Mouse (Mus musculus) ES-Bruce4 (cell line): ENCODE measurements at regions not wholly inside any gene's neighbourhood (a gene's known extent, or its start where the extent isn't known, plus 50 kb on each side); places are given as distances from the start of the nearest gene placed in this dataset.
"Not testable (repeated sequence)": the region's sequence is repeated elsewhere in the genome, so short reads cannot be mapped to it uniquely, and the experiment has no call there.

Experiments used
- H3K27ac ChIP-seq: 2 replicates; pipeline ENCODE4 v1.5.1; 2012; ENCODE audit warnings: low read length, inconsistent platforms; ENCODE audit not compliant: insufficient read depth
- H3K27me3 ChIP-seq: 2 replicates; pipeline ENCODE4 v1.6.1; 2012; ENCODE audit warnings: mild to moderate bottlenecking, low read length, inconsistent platforms; ENCODE audit not compliant: control insufficient read depth, poor library complexity, insufficient read depth, severe bottlenecking
- H3K36me3 ChIP-seq: 2 replicates; pipeline ENCODE4 v1.6.1; 2012; ENCODE audit warnings: inconsistent platforms, mild to moderate bottlenecking, low read length, moderate library complexity; ENCODE audit not compliant: control insufficient read depth, poor library complexity, insufficient read depth, severe bottlenecking
- H3K4me1 ChIP-seq: one replicate; pipeline ENCODE4 v1.8.1; 2011; ENCODE audit warnings: low read length; ENCODE audit not compliant: control insufficient read depth, insufficient read depth
- H3K4me3 ChIP-seq: 2 replicates; pipeline ENCODE4 v1.5.1; 2011; ENCODE audit warnings: low read depth, mild to moderate bottlenecking, low read length
- H3K9ac ChIP-seq: 2 replicates; pipeline ENCODE4 v1.6.1; 2012; ENCODE audit warnings: low read depth, mild to moderate bottlenecking, inconsistent platforms; ENCODE audit not compliant: poor library complexity, severe bottlenecking
- H3K9me3 ChIP-seq: replicated peaks from 2 replicates; pipeline ENCODE4 v1.6.1; 2012; ENCODE audit warnings: mild to moderate bottlenecking, low read length, inconsistent platforms; ENCODE audit not compliant: control insufficient read depth, poor library complexity, insufficient read depth, severe bottlenecking
- CTCF ChIP-seq: IDR thresholded peaks from one replicate; pipeline ENCODE4 v1.8.1; 2011; ENCODE audit warnings: low read depth, low read length
- EP300 ChIP-seq: IDR thresholded peaks from 2 replicates; pipeline ENCODE4 v1.6.1; 2011; ENCODE audit warnings: low read depth, low read length; ENCODE audit not compliant: insufficient read depth
- POLR2A ChIP-seq: IDR thresholded peaks from one replicate; pipeline ENCODE4 v1.8.1; 2011; ENCODE audit warnings: low read length; ENCODE audit not compliant: insufficient read depth

GRCm38 (mm10) chr11:121894801-121895200 lies 64.8 kb downstream of the Ptchd3 start:
- Histone ChIP-seq H3K4me3 (no peak overlapping the region), H3K36me3 (no peaks in the 10 kb centered on the region), H3K9me3 (peaks cover 15% of the 10 kb centered on the region), H3K4me1 (no peaks in the 10 kb centered on the region), H3K9ac (no peak overlapping the region), H3K27ac (no peak overlapping the region), H3K27me3 (no peaks in the 10 kb centered on the region)
- no peak for TF ChIP-seq CTCF

GRCm38 (mm10) chr11:121904393-121904792 lies 74.3 kb downstream of the Ptchd3 start:
- not testable (repeated sequence) for H3K4me3 ChIP-seq, H3K9me3 ChIP-seq, H3K4me1 ChIP-seq, H3K9ac ChIP-seq, H3K27me3 ChIP-seq, H3K27ac ChIP-seq
- peak; percentile 76 for TF ChIP-seq EP300
- H3K36me3 ChIP-seq = peaks cover 14% of the 10 kb centered on the region

- not testable (repeated sequence) for H3K4me1 ChIP-seq, H3K9me3 ChIP-seq, H3K36me3 ChIP-seq, H3K27me3 ChIP-seq
- peak overlapping the region; percentile 78 for H3K4me3 ChIP-seq
- H3K27ac ChIP-seq = peak overlapping the region; percentile 84
- H3K9ac ChIP-seq = peak overlapping the region; percentile 96
Observed at GRCm38 (mm10) chr11:121924631-121925030, 94.6 kb downstream of the Ptchd3 start.

GRCm38 (mm10) chr11:121925043-121925442 lies 95.0 kb downstream of the Ptchd3 start:
- peak overlapping the region; percentile 78 for H3K4me3 ChIP-seq

GRCm38 (mm10) chr11:121951726-121952125 lies 121.7 kb downstream of the Ptchd3 start:
- H3K27me3 ChIP-seq, H3K9ac ChIP-seq, H3K4me1 ChIP-seq, H3K36me3 ChIP-seq, H3K4me3 ChIP-seq: not testable (repeated sequence)
- peak overlapping the region; percentile 83 for H3K27ac ChIP-seq
- H3K9me3 ChIP-seq = peaks cover 17% of the 10 kb centered on the region
- peak; percentile 86 for TF ChIP-seq EP300

More at GRCm38 (mm10) chr11:121925043-121925442, 95.0 kb downstream of the Ptchd3 start:
- H3K27ac ChIP-seq = peak overlapping the region; percentile 84
- peak overlapping the region; percentile 96 for H3K9ac ChIP-seq
- peak; percentile 88 for TF ChIP-seq POLR2A
- H3K36me3 ChIP-seq, H3K4me1 ChIP-seq, H3K27me3 ChIP-seq, H3K9me3 ChIP-seq: not testable (repeated sequence)

GRCm38 (mm10) chr11:121956367-121957235 lies 126.6 kb downstream of the Ptchd3 start:
- H3K36me3 ChIP-seq, H3K27me3 ChIP-seq, H3K9me3 ChIP-seq, H3K4me1 ChIP-seq: not testable (repeated sequence)
- Histone ChIP-seq H3K9ac (peak overlapping the region; percentile 72), H3K4me3 (peak overlapping the region; percentile 90), H3K27ac (peak overlapping the region; percentile 87)

- H3K4me3 ChIP-seq, H3K36me3 ChIP-seq, H3K9me3 ChIP-seq, H3K27me3 ChIP-seq, H3K27ac ChIP-seq, H3K9ac ChIP-seq, H3K4me1 ChIP-seq: not testable (repeated sequence)
Observed at GRCm38 (mm10) chr11:121958735-121959134, 128.7 kb downstream of the Ptchd3 start.

- not testable (repeated sequence) for H3K36me3 ChIP-seq, H3K4me1 ChIP-seq, H3K9ac ChIP-seq, H3K27me3 ChIP-seq, H3K27ac ChIP-seq, H3K9me3 ChIP-seq, H3K4me3 ChIP-seq
Observed at GRCm38 (mm10) chr11:121964111-121964510, 134.1 kb downstream of the Ptchd3 start.

- not testable (repeated sequence) for H3K36me3 ChIP-seq, H3K27me3 ChIP-seq, H3K9me3 ChIP-seq, H3K27ac ChIP-seq, H3K9ac ChIP-seq, H3K4me1 ChIP-seq, H3K4me3 ChIP-seq
Observed at GRCm38 (mm10) chr11:121965911-121966310, 135.9 kb downstream of the Ptchd3 start.
